In the genomic region with DNA sequence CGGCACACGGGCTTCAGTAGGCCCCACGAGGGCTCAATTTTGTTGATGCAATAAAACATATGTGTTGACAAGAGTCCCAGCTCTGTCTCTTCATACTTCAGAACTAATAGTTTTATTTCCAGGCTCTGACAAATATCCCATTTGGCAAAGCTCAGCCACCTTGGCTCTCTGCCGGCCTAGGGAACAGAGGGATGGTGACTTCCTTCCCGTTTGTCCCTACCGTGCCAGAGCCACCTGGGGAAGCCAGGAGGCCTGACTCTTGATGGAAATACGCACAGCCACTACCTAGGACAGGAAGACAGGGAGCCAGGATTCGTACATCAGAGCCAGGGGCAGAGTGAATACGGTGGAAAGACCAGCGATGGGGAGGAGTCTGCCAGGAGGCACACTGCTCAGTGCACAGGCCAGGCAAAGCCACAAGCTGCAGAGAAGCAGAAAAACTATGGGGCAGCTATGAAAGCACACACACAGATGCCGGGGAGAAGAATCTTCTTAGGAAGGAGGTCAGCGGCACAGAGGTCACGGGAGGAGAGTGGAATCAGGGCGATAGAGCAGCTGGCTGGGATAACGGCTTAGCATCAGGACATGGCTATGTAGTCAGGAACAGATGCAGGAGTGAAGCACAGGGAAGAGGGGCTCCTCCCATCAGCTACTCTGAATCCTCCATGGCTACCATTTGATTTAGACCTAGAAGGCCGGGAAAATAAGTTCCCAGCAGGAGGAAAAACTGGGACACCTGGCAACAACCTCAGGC, we compare ENCODE assay signal across 10 mouse cellular contexts. TPM values are rescaled to one million over a fixed set of nuclear protein-coding genes. Genes with fewer than 3 reads are reported as not detected.
A peak's percentile ranks its signal among the peaks of the same experiment; 100 is the strongest.
DNase-seq lines count a peak whose midpoint lies in the region; ATAC-seq and TF ChIP-seq lines count a peak whose summit lies in the region.
"Had no signal": no experiment of that assay in that cellular context is flagged by ENCODE, and none has a peak within 500 bp of the region (broad histone marks: within the 10 kb centered on the region; RNA-seq: fewer than 3 reads in every experiment).

No protein-coding gene starts in this region.

- no peak overlapping the region for H3K4me3 ChIP-seq in liver, adult 2 months (ENCODE audit: insufficient read depth, low read depth, low read length)
- H3K4me3 ChIP-seq in liver, postnatal 0 days (ENCODE audit: low read depth, low read length), result no peak overlapping the region
- no peak overlapping the region; the same call in 1 of the 2 replicates for H3K4me3 ChIP-seq in gastrocnemius, adult 2 months
- H3K4me3 ChIP-seq: megakaryocyte, embryonic 14.5 days had no signal

- H3K79me2 ChIP-seq in liver, adult 2 months (ENCODE audit: control insufficient read depth, insufficient read depth, low read length), result 0 out of 2 replicates have a peak, but pooled peaks cover 3% of the 10 kb centered on the region

- TF ChIP-seq POLR2A in liver, adult 2 months (IDR thresholded peaks at IDR 0.05; ENCODE audit: extremely low read depth, insufficient read depth, low read length), result no peak

- H3K9me3 ChIP-seq in liver, postnatal 0 days (ENCODE audit: low read length), result no peaks in the 10 kb centered on the region

- intact Hi-C loops in gastrocnemius, adult 2 months (cut with DNase I), result loop anchor here (5.0 kb wide), 1 partner anchor 41 kb away; no protein-coding TSS in a partner anchor

- peaks cover 20% of the 10 kb centered on the region for H3K4me1 ChIP-seq in liver, adult 2 months (ENCODE audit: control insufficient read depth, insufficient read depth, low read length)
- peaks cover 33% of the 10 kb centered on the region for H3K4me1 ChIP-seq in liver, postnatal 0 days (ENCODE audit: insufficient read depth)

- peak; percentile 59 for DNase-seq in liver, adult 2 months (ENCODE audit: extremely low read depth, low read depth, low spot score)
- no peak for DNase-seq in liver, postnatal 0 days
- DNase-seq in gastrocnemius, adult 2 months, result peak; percentile 73
- peak; percentile 44 for DNase-seq in kidney, adult 9 months
- peak; percentile 37 for DNase-seq in retina, postnatal 7 days (ENCODE audit: low read depth, low spot score)
- DNase-seq in frontal cortex, postnatal 25 days (ENCODE audit: low spot score in 2 of 2), result no peak
- no peak for DNase-seq in urinary bladder, postnatal 25 days (ENCODE audit: low spot score)
- DNase-seq in frontal cortex, adult 2 months (ENCODE audit: extremely low spot score in 1 of 2, low spot score in 1 of 2), result no peak

- TF ChIP-seq EP300 in liver, postnatal 0 days (IDR thresholded peaks at IDR 0.05; ENCODE audit: low read depth), result no peak

- H3K4me2 ChIP-seq in liver, postnatal 0 days (ENCODE audit: low read depth, low read length), result no peak overlapping the region

- no peak overlapping the region for H3K9ac ChIP-seq in liver, adult 2 months (ENCODE audit: low read depth, low read length)
- H3K9ac ChIP-seq in liver, postnatal 0 days (replicated peaks), result no peak overlapping the region

- no peaks in the 10 kb centered on the region for H3K27me3 ChIP-seq in liver, adult 2 months (ENCODE audit: control insufficient read depth, insufficient read depth, low read length)
- no peaks in the 10 kb centered on the region for H3K27me3 ChIP-seq in liver, postnatal 0 days (ENCODE audit: insufficient read depth, low read length)
- H3K27me3 ChIP-seq: CH12.LX had no signal

- WGBS in liver, adult 2 months, result 48% methylated on average over 16 of the region's 16 CpGs
- 71% methylated on average over 16 of the region's 16 CpGs for WGBS in liver, postnatal 0 days (ENCODE audit: insufficient replicate concordance)

- no peaks in the 10 kb centered on the region for H3K36me3 ChIP-seq in liver, adult 2 months (ENCODE audit: control insufficient read depth, insufficient read depth, low read length)
- no peaks in the 10 kb centered on the region for H3K36me3 ChIP-seq in liver, postnatal 0 days (replicated peaks; ENCODE audit: insufficient read depth, low read length)

- no peak for TF ChIP-seq CTCF in liver, adult 2 months (IDR thresholded peaks at IDR 0.05; ENCODE audit: low read depth, low read length)
- TF ChIP-seq CTCF in liver, postnatal 0 days (IDR thresholded peaks at IDR 0.05; ENCODE audit: low read depth), result no peak
- no peak for TF ChIP-seq CTCF in gastrocnemius, adult 2 months (IDR thresholded peaks at IDR 0.05)

- ATAC-seq in liver, postnatal 0 days, result no peak

- H3K27ac ChIP-seq in liver, adult 2 months (replicated peaks; ENCODE audit: insufficient read depth, low read depth, low read length), result no peak overlapping the region
- no peak overlapping the region for H3K27ac ChIP-seq in liver, postnatal 0 days (ENCODE audit: low read depth)
- peak overlapping the region; percentile 61 for H3K27ac ChIP-seq in gastrocnemius, adult 2 months

RNA-seq across cellular contexts. Expression of a gene that starts 11.5 kb away (rescaled TPM):
- 2.0 and 3.3 TPM in 2 replicates for total RNA-seq in liver, adult 2 months (2014; rRNA removed)
- polyA plus RNA-seq in liver, adult 2 months (2012; rRNA removed), result 2.3 and 2.8 TPM in 2 replicates
- polyA plus RNA-seq in liver, postnatal 0 days (2015; fragmentation: Nextera tagmentation; extraction: Ambion mirVana), result 3.1 and 3.2 TPM in 2 replicates
- total RNA-seq in gastrocnemius, adult 2 months (2021), result 1 to 10 TPM; 3.3 to 4.6 TPM
- polyA plus RNA-seq in frontal cortex, adult 2 months (2012; rRNA removed), result 15.6 and 16.1 TPM in 2 replicates

RNA-seq across cellular contexts. Expression of a gene that starts 52.7 kb away (rescaled TPM):
- 6.2 and 7.1 TPM in 2 replicates for total RNA-seq in liver, adult 2 months (2014; rRNA removed)
- polyA plus RNA-seq in liver, adult 2 months (2012; rRNA removed), result 2.0 and 3.6 TPM in 2 replicates
- polyA plus RNA-seq in liver, postnatal 0 days (2015; fragmentation: Nextera tagmentation; extraction: Ambion mirVana), result 52.5 and 62.2 TPM in 2 replicates
- total RNA-seq in gastrocnemius, adult 2 months (2021), result under 1 TPM; 0.46 to 0.53 TPM
- polyA plus RNA-seq in frontal cortex, adult 2 months (2012; rRNA removed), result 1.2 TPM in 2 replicates

Comparison
In these comparisons a context has a peak if more than half of its experiments do, and no peak if none do; other contexts are left out.
1. DNase-seq: peak in liver, adult 2 months (single experiment), gastrocnemius, adult 2 months (single experiment), kidney, adult 9 months (single experiment) and retina, postnatal 7 days (single experiment); none in liver, postnatal 0 days (single experiment), frontal cortex, postnatal 25 days (0 of 2), urinary bladder, postnatal 25 days (single experiment) and frontal cortex, adult 2 months (0 of 2).
2. RNA of a gene that starts 52.7 kb away (polyA plus RNA-seq): 52.5 to 62.2 TPM in liver, postnatal 0 days; 2.0 to 3.6 TPM in liver, adult 2 months and 1.2 TPM in frontal cortex, adult 2 months; every median in the first group is over 10 times any median in the second.